Mouse (Mus musculus) cerebellum, adult 18-20 months (tissue): ENCODE results near the gene Rasgef1b.
A peak's percentile ranks its signal among the peaks of the same experiment; 100 is the strongest.

Experiments
- DNase-seq, 2 experiments: peaks; one replicate each; pipeline ENCODE4 v3.0.0; 2021

Gene Rasgef1b

GRCm38 (mm10) chr5:99354640-99355132 is 374.2 kb downstream of the Rasgef1b start:
- DNase-seq: no peak

DNA sequence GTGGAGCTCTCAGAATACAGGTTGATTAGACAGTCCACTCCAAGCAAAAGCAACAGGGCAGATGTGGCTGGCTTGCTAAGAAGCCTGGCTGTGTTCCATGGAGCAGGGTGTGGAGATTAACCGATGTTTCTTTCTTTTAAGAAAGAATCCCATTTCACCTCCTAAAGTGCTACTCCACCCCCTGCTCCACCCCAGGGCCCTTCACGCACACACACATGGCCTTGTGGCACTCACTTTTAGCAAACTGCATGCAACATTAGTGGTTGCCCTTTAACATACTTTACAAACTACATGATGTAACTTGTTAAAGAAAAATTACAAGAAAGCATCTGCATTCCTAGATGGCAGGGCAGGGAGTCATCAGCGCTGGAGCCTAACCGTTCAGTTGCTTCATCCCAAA is 378.8 kb downstream of the Rasgef1b start:
- no peak for DNase-seq

GRCm38 (mm10) chr5:99348257-99348849 is 380.5 kb downstream of the Rasgef1b start:
- DNase-seq: peak; percentile 77 to 85

DNA sequence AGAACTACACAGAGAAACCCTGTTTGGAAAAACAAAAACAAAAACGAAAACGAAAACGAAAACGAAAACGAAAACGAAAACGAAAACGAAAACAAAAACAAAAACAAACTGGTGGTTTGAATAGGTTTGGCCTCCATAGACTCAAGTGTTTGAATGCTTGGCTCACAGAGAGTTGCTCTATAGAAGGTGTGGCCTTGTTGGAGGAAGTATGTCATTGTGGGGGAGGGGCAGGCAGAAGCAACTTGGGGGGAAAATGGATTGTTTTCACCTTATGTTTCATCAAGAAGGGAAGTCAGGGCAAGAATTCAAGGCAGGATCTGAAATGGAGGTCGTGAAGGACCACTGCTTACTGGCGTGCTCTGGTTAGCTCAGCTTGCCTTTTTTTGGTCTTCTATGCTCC is 386.3 kb downstream of the Rasgef1b start:
- no peak for DNase-seq

- DNase-seq: no peak
Measured at GRCm38 (mm10) chr5:99340311-99340989, 388.4 kb downstream of the Rasgef1b start.

DNA sequence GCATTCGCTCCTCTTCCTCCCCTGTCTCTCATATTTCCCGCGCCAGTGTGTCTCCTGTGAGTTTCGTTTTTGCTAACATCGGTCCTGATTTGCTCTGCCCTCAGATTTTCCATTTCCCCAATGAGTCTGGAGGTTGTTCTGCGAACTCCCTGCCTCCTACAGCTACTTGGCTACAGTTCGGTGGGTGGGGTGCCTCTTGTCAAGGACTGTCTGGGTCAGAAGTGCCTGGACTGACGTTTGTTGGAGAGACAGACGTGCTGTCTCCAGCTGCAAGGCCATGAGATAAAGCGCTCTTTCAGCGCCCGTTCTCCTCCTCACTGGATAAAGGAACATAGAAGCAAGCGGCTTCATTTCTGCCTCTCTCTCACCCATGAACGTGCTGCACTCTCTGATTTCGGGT is 389.1 kb downstream of the Rasgef1b start:
- peak; percentile 3 to 9 for DNase-seq

GRCm38 (mm10) chr5:99338826-99339225 is 390.0 kb downstream of the Rasgef1b start:
- DNase-seq: no peak

GRCm38 (mm10) chr5:99336427-99336826 is 392.4 kb downstream of the Rasgef1b start:
- DNase-seq: no peak

DNA sequence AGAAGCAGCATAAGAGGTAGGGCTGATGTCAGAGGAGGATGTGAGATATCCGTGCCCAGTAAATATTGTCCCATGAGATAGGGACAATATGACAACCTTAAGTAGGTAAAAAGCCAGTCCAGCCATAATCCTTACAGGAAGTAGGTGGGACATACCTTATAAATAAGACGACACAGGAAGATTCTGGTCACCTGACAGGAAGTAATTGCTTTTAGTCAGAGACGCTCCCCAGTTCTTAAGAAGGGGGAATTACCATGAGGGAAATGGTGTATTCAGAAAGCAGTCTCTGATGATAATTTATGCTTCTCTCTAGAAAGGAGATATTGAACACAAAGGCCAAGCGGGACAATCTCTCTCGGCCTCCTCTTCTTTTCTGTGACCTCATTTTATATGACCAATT is 394.8 kb downstream of the Rasgef1b start:
- DNase-seq: no peak

DNA sequence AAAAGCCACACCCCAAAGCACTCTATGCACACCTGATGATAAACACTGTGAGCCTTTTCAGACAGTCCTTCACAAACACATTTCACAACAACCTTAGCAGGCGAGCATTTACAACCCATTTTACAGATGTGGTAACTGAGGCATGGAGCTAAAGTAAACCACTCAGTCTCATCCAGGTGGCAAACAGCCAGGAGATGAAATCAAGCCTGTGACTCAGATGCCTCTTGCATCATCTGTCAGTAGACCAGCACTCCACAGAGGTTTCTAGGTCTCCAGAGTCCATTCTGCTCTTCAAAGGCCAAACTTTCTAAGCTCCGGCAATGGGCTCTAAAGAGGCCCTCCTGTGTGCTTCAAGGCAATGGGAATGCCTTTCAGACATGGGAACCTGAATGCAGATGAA is 396.8 kb downstream of the Rasgef1b start:
- no peak for DNase-seq

- no peak for DNase-seq
Measured at GRCm38 (mm10) chr5:99329065-99329464, 399.8 kb downstream of the Rasgef1b start.

DNA sequence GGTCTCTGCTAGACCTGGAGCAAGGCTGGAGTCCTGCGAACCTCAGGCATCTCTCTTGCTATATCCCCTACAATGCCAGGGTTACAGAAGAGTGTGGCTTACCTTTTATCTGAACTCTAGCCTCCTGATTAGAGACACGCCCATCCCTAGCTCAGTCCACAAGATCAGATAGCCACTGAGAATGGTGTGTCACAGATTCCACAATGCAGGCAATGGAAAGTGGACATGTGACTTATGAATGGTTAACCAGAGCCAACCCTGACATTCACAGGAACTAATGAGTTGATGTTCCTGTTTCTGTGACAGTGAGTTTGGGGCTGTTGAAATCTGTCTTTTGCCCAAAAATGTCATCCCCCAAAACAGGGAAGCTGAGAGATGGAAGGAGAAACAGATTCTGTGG is 401.8 kb downstream of the Rasgef1b start:
- no peak for DNase-seq

DNA sequence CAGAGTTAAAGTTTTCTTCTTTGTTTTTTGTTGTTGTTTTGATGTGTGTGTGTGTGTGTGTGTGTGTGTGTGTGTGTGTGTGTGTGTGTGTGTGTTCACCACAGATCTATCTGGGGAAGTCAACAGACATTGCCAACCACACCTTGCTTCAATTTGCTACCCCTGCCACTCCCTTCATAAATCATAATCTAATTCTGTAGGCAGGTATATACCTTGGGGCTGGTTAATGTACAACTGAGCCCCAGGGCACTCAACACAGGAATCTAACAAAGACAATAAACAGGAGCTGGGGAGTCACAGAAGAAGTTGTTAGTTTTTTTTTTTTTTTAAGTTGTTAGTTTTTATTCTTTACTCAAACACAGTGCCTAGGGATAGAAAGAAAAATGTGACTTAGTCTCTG is 403.6 kb downstream of the Rasgef1b start:
- DNase-seq: no peak

GRCm38 (mm10) chr5:99320783-99321182 is 408.1 kb downstream of the Rasgef1b start:
- no peak for DNase-seq

- DNase-seq: no peak
Measured at GRCm38 (mm10) chr5:99297939-99298338, 430.9 kb downstream of the Rasgef1b start.

DNA sequence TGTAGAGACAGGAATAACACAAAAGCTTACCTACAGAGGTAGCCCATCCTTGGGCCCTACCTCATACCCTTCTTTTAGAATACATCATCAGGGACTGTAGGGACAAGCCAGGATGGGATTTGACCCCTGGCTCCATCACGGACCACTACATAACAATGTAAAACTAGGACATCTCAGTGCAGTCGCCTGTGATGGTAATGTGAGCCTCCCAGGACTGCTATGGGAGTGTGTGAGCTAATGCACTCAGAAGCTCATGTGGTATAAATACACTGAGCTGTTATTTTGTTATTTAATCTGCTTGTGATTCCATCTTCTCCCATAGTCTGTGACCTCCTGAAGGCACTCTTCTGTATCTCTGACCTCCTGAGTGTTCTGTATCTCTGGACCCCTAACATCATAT is 432.5 kb downstream of the Rasgef1b start:
- DNase-seq: no peak

- DNase-seq: peak in 1 of 2 experiments; percentile 7
Measured at GRCm38 (mm10) chr5:99292287-99292851, 436.5 kb downstream of the Rasgef1b start.

DNA sequence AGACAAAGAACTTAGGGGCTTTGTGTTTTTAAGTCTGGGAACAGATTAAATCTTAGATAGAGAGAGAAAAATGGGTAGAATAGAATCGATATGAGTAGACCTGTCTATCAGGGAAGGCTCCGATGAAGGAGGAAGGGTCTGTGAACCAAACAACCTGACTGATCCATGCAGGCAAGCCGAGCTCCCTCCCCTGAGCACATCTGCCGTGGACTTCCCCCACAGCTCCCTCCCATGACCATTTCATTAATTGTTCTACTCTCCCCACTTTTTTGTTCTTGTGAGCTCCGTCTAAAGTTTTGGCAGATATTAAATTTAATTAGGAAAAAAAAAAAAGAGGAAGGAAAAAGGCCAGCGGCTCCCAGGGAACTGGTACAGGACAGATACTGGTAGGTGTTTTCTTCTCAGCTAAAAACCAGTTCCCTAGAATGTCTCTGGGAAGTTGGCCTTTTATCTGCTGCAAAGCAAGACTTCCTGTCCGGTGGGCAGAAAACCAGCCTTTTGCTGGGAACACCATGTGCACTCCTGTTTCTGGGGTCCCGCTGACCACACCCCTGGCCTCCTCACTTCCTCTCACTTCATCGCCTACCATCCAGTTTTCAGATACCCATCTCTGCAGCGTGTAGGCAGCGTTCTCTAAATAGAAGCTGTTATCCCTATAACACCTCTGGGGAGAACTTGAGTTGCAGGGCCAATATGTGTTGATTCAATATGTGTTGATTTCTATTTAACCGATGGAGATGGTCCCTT is 437.6 kb downstream of the Rasgef1b start:
- DNase-seq: no peak

DNA sequence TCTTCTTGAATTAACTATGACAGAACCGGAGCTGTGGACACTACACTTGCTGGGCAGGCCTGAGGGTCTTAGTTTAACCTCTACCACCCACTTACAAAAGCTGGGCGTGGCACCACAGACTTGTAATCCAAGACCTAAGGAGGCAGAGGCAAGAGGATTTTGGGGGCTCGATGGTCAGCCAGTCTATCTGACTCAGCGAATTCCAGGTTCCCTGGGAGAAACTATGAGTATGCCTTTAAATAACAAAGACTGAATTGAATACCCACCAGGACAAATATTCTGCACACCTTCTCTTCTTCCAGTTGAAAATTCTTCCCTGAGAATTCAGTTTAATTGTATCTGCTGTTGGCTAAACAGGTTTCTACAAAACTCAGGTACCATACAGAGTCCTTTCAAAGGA is 440.6 kb downstream of the Rasgef1b start:
- no peak for DNase-seq

DNA sequence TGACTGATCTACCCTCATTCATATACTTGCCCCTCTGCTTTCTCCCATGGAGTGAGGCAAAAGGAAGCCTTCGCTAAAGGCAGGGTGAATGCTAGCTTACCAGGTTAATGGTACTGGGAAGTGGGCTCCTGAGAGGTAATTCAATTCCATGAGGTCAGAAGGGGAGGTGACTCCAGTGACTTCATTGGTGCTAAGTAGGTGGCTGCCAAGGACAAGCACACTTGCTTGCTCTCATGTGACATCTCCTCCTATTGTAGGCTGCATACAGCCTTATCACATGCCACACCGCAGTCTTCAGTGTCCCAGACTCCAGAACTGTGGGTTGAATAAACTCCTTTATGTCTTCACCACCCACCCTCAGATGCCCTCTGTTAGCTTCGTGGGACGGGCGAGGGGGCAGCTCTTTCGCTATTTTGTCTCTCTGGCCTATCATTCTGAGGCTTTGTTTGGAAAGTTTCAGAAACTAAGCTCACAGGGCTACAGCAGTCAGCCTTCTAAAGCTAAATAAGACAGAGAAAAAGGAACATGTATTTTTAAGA is 441.1 kb downstream of the Rasgef1b start:
- no peak for DNase-seq

- DNase-seq: no peak
Measured at GRCm38 (mm10) chr5:99286575-99286974, 442.3 kb downstream of the Rasgef1b start.

- DNase-seq: no peak
Measured at GRCm38 (mm10) chr5:99286024-99286423, 442.8 kb downstream of the Rasgef1b start.

GRCm38 (mm10) chr5:99284369-99284768 is 444.5 kb downstream of the Rasgef1b start:
- DNase-seq: no peak
